Mouse (Mus musculus): ENCODE measurements around the gene Mapt.

The Mapt gene

DNA sequence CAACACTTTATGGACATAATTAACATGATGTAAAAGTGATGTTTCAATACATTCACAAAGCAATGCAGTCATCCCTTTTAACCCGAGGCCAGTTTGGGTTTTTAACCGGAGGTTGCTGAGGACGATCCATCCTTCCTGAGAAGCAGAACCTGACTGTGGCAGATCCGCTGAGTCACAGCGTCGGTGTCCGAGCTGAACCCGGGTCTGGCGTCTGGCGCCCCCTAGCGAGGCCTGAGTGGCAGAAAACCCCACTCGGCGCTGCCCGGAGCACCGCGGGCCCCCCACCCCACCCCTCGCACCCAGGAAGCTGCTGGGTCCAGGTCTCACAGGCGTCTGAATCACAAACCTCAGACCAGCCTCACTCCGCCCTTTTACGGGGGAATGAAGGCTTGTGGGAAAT lies 47.0 kb downstream of the Mapt start:
- peak; percentile 85 to 87 for DNase-seq

DNA sequence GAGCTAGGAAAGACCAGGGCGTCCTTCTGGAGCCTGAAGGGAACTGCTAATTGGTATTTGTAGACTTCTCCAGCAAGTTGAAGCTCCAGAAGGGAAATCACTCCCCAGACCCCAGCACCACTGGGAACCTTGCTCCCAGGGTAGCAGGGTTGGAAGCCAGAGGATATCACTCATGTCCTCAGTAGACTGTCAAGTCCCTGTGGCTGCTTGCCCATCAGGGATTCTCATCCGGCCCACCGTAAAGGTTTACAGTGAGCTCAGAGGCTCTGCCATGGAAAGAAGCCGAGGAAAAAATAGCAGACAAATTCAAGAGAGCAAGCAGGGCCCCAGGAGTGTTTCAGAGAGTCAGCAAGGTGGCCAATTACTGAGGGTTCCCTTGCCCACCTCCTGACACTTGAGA lies 47.9 kb downstream of the Mapt start:
- DNase-seq: no peak

DNA sequence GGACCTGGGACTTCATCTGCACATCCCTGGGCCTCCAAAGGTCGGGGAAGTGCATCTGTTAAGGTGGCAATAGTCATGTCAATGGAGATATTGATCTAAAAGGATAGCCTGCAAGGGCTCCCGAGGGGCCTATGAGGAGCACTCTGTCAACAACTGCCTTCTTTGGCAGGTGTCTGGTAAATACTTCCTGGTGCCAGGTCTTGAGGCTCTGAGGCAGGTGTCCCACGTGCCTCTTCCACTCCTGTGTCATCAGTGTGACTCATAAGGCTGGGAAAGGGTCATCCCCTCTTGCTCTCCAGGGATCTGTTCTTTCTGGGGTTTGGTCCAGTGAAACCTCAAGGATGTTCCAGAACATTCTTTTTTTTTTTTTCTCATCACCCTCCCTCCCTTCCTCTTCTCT lies 48.3 kb downstream of the Mapt start:
- DNase-seq: no peak

DNA sequence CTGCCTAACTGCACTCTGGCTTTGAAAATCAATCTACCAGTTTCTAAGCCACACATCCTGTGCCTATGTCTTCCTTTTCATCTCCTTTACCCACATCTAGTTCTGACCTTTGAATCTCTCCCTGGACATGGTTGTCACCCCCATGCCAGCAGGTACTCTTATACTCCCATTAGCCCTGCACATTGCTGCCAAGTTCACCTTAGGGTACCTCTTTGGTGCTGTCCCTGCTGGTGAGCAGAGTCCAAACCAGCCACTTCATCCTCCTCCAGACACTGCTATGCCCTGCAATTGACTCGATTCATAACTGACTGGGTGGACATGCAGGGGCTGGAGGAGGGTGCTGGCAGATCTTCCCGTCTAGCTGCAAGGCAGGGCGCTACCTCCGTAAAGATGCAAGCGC lies 50.3 kb downstream of the Mapt start:
- peak; percentile 57 to 85 for DNase-seq

DNA sequence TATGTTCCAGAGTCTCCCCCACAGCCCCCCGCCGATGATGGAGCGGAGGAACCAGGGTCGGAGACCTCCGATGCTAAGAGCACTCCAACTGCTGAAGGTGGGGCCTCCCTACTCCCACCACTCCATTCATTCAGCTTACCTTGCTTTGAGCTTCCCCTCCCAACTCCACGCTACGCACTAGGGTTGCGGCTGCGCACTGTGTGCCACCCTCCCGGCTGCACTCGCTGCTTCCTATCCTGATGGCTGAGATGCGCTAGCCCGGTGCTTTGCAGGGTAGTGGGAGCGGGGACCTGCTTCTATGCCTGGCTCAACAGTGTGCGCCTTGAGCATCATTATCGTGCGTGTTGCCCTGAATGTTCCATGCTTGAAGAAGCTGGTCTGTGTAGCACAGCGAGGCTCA lies 55.9 kb downstream of the Mapt start:
- no peak for DNase-seq

DNA sequence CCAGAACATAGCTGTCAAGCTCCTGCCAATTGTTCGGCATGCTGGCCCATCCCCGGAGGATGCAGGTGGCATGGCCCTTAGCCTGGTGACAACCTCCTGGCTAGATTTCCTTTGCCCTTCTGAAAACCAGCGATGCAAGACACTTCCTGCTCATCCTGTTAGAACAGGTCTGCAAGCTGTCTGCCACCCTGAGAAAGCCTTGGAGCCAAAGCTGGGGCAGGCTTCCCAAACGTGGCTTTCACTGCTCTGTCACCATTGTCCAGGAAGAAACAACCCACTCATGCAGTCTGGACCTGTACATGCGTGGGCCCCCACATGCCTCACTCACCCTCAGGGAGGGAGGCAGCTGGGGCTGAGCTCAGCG lies 57.6 kb downstream of the Mapt start:
- DNase-seq: peak; percentile 47 to 78

DNA sequence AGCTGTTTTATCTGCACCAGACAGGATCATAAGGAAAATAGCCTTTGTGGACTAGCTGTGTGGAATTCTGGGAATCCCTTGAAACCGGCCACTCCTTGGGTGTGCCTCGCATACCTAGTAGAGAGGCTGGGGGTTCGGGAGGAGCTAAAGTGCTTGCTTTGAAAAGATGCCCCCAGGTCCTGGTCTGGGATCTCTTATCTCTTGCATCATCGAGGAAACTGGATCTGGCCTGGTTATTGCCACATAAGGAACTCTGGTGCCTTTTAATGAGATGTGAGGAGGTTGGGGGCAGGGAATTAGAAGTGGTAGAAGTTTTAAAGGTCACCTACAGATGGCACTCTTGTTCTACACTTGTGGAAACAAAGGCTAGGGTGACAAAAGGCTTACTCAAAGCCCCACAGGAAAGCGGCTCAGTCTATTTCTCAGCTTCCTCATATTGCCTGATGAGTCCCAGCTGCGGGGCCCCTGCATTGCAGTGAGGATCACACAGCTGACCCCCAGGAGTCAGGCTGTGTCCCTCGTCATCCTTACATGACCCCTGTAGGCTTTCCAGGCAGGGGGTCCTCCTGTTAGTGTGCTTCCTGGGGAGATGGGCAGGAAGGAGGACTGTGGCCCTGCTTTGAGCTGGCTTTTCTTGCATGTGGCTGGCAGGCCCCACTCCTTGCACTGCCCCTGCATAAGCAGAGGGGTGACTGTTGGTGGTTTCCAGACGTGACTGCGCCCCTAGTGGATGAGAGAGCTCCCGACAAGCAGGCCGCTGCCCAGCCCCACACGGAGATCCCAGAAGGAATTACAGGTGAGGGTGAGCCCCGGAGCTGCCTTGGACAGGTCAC lies 58.2 kb downstream of the Mapt start:
- DNase-seq: peak; percentile 68 to 71

DNA sequence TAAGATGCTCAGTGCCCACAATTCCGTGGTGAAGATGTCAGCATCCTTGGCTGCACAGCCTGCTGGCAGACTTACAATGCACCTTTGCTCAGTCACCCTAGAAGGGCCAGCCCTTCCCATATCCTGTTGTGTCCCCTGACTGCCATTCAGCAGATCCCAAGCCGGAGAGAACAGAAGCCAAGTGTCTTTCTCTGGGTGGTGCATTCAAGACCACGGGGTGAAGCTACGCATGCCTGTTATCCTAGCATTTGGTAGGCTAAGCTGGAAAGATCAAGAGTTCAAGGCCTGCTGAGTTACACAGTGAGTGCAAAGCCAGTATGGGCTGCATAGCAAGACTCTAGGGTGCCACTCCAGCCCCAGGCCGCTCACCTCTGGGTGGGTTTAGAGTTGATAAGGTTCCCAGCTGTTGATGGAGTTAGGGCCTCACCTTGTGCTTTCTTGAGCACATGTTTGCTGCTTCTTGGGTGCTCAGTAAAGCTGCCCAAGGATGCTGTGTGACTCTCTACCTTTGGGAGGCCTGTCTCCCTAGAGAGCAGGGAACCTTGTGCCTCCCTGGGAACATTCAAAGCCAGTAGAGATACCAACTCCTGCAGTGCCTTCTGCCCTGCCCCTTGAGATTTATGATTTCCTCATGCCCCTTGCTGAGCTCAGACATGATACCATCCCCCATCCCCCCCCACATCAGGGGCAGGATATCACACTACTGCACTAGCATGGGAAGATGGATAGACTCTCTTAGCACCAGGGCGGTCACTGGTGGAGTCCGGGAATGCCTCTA lies 61.4 kb downstream of the Mapt start:
- no peak for DNase-seq

DNA sequence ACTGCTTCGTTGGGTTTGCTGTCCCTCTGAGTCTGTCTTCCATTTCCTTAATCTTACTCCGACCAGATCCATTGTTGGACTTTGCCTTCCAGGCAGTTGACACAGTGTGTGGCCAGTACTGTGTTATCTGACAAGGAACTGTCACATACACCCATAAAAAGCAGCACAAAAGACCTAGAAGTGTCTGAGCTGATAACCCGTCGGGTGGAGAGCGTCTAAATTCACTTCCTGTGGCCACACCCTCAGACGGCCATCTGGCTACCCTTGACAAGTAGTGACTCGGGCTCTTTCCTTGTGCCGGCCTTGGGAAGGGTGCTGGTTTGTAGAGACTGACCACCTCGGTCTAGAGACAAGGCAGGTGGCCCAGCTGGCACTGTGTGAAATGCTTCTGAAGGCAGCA lies 62.1 kb downstream of the Mapt start:
- DNase-seq: no peak

DNA sequence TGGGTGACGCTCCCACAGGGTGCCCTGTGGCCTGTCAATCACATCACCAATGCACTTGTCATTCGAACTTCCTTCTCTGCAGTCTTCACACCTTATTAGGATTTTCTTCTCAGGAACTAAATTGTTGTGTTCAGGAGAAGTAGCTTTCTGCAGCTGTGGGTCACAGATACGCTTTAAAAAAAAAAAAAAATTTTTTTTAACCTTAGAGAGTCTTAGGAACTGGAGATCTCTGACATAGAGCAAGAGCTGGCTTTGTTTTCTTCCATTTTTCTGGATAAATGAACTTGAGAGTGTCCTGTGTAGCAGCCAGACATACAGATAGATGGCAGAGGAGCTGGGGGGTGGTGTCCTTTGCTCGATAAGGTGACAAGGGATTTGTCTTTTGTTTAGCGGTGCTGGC lies 64.0 kb downstream of the Mapt start:
- DNase-seq: no peak

DNA sequence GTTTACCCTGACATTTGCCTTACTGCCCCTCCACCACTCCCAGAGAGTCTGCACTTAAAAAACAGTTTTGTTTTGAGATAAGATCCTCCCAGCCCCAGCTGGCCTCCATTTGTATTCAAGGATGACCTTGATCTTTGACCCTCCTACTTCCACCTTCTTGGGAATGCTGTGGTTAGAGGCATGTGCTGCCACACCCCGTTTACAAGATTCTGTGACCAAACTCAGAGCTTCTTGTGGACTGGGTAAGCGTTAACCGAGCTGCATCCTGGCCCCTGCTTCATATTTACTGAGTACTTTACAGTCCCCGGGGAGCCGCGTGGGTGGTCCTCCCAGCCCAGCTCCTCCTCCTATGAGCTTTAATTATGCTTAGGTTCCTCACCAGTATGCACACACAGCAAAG lies 64.5 kb downstream of the Mapt start:
- DNase-seq: no peak

DNA sequence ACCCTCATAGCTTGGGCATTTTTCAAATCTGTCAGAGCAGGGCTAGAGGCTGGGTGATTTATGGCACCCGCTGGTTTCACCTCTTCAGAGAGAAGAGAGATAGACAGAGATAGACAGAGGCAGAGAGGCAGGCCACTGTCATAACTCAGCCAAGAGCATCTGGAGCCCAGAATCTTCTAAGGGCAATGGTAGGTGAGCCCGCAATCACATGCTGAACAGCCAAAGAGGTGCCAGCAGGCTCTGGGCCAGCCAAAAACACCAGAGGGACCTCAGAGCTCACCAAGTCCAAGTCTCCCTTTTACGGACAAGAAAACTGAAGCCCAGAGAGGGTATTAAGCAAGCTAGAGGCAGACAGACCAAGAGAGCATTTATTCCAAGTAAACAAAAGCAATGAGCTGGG lies 66.5 kb downstream of the Mapt start:
- no peak for DNase-seq

DNA sequence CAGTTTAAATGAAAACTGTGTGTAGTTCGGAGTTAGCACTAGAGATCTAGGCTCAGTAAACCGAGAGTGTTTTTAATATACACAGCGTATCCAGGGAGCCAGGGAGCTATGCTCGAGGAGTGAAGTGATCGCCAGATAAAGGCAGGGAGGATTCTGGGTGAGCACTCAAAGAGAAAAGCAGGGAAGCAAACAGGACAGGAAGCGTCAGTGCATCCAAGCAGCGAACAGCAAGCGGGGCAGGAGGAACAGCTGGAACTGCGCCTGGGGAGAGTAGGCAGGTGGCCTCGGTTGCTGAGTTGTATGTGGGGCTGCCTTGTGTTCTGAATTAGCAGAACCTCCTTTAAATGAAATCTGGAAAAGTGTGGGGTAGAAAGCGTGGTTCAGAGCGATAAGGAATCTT lies 71.4 kb downstream of the Mapt start:
- DNase-seq: no peak

DNA sequence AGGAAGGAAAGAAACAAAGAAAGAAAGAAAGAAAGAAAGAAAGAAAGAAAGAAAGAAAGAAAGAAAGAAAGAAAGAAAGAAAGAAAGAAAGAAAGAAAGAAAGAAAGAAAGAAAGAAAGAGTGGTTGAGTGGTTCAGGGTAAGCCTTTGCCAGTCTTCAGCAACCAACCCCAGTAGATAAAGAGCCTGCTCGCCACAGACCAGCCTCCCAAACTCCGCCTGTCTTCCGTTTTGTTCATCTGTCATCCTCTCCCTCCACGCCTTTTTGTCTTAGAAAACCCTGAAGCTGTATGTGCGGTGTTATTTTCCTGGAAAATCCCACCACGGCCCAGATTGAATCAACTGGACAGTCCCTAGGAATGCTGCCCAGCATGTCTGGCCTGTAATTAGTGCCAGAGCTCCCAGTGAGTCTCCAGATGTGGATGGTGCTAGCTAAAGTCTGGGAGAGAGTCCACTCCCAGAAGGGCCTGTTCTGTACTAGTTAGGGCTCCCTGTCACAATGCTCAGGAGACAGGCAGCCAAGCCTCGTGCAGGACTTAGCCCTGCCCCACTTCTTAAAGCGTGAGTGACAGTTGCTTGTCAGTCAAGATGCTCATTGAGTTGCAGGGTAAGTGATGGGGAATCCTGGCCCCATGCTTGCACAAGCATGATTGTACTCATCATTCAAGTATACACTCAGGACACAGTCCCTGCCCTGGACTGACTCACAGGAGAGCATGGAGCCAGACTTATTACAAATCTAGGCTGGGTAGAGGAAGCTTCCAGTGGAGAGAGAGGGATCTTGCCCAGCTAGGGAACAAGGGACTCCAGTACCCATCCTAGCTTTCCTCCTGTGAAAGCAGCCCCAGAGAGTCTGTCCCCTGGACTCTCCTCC lies 72.1 kb downstream of the Mapt start:
- no peak for DNase-seq

DNA sequence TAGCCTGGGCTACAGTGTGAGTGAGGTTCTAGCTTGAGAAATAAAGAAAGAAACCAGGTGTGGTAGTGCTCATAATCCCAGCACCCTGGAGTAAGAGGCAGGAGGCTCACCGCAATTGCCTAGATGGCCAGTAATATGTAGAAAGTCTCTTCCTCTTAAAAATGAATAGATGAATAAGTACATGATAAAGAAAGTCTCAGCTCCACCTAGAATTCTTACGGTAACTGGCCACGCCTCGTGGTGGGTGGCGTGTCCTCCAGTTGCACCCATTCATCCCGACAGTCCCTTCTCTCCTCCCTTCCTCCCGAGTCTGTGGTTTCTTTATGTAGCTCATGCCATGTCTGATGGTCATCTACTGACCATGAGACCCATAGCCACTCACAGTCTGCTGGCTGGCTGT lies 74.5 kb downstream of the Mapt start:
- no peak for DNase-seq

DNA sequence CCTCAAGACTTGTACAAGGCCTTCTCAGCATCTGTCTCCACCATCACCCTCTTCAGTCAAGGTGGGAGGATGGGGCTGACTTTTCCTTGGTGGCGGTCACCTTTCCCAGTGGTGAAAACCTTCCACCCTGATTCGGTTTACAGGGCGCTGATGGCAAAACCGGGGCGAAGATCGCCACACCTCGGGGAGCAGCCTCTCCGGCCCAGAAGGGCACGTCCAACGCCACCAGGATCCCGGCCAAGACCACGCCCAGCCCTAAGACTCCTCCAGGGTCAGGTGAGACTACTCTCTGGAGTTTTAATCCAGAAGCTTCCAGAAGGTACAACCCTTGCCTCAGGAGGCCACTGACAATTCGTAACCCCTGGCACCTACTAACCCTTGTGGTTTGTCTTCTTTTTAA lies 75.3 kb downstream of the Mapt start:
- no peak for DNase-seq

DNA sequence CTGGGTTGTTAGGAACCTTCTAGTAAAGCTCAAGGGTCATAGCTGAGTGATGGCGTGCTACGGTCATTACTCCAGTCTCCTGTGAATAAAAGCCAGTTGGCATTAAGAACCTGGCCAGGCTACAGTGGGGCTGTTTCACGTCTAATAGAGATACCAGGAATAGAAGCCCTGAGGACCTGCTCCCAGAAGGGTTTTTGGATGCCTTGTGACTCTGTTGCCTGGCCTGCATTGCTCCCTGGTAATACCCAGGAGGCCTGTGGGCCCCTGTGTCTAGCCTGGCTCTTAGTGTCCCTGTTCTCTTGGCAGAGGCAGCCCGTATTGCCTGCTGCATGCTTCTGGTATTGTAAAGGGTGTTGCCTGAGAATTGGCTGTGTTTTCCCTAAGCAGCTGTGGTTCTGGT lies 75.9 kb downstream of the Mapt start:
- no peak for DNase-seq

DNA sequence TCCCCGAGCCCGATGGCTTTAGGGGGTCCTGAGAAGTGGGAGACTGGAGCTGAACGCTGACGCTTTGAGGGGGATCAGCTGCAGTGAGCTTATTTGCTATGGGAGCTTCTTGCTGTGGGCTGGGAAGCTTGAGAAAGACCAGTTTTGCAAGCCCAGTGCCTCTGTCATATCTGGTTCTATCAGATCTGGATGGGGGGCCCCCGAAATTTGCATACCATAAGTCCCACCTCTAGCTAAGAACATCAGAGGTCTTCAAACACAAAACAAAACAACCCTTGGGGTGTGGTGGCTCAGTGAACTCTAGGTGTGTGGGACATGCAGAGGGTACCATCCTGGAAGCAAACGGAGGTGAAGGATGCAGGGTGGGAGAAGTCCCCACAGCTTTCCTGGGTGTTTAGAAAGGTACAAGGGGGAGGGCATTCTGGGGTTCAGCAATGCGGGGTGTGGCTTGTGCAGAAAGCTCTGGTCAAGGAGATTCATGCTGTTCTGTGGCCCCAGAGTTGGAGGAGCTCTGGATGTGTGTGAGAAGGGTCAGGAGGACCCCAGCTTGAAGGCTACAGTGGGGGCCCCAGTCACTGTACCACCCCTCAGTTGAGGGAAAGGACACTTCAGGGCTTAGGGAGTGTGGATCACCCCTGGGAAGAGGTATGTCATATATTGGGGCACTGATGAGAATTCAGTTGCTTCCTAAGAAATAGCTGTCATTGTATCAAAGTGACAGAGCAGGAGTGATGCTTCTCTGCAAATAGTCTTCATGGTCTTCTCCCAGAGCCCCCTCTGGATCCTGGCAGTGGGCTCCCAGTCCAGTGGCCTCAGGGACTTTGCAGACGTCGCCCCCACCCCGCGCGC lies 78.4 kb downstream of the Mapt start:
- no peak for DNase-seq

DNA sequence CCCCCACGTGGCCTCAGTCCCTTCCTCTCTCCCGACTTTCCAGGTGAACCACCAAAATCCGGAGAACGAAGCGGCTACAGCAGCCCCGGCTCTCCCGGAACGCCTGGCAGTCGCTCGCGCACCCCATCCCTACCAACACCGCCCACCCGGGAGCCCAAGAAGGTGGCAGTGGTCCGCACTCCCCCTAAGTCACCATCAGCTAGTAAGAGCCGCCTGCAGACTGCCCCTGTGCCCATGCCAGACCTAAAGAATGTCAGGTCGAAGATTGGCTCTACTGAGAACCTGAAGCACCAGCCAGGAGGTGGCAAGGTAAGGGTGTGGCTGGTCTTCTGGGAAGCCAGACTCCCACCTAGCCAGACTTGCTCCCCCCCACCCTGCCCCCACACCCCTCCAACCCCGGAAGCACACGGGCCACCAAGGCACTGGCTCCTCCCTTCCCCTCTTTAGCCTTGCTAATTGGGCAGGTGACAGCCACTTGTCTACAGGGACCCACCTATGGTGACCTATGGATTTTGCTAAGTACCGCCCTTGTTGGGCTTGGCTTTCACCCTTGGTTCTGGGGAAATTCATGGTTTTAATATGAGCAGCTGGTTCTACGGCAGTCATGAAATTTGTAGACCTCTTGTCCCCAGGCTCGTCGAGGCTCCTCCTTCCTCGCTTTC lies 79.2 kb downstream of the Mapt start:
- no peak for DNase-seq

DNA sequence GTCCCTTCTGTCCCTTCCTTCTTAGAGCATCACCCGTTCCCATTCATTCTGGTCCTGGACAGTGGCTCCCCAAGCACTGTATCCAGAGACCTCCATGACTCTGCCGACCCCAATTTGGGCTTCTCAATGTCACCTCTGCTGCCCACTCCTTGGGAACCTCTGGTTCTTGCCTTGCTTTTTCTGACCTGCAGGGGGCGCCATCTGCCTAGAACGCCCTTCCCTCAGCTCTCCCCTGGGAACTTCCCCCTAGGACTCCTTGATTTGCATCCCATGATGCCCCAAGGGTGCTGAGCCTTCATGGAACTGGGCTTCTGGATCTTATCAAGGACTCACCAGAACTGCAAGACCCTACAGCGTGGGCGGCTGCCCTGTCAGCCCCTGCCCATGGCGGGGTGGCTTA lies 80.5 kb downstream of the Mapt start:
- no peak for DNase-seq

DNA sequence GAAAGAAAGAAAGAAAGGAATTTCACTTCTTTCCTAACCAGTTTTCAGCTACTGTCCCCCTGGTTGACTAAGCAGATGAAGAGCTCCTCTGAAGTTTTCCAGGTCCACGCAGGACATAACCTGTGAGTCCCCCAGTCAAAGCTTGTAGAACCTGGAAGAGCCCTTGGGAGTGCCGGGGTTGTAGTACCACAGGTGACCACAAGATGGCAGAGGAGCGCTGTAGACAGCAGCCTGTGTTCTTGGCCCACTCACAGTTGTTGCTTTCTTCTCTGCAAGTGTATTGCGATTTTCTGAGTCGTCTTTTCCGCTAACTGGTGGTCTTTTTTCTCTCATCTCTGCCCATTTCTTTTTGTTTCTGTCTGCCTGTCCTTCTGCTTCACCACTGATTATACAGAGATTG lies 84.5 kb downstream of the Mapt start:
- DNase-seq: peak; percentile 72 to 85
